Mouse (Mus musculus) liver, postnatal 0 days (tissue): Measurements from ENCODE around the gene Jpt2.
"Not testable (repeated sequence)": the region's sequence is repeated elsewhere in the genome, so short reads cannot be mapped to it uniquely, and the experiment has no call there.

Experiments used
- CTCF ChIP-seq: sonication (generic); IDR thresholded peaks from 2 replicates; pipeline ENCODE4 v1.5.1; 2016; ENCODE audit warnings: antibody characterized with exemption, low read depth
- EP300 ChIP-seq: IDR thresholded peaks from 2 replicates; pipeline ENCODE4 v1.6.1; 2016; ENCODE audit warnings: antibody characterized with exemption, low read depth, mild to moderate bottlenecking

DNA sequence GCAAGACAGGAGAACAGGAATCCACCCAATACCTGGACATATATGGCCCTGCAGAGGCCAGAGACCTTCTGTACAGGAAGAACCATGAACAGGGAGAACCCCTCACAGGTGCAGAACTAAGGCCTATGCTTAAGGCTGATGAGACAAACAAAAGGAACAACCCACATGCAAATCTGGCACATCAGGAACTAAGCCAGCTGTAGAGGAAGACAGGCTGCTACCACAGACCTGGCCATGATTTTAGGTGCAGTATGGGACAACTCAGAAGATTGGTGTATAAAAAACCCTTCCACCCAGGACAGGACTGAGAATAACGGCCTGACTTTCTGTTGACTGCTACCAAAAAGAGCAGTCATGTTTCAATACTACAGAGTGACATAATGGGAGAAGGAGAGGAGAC is 16.9 kb downstream of the Jpt2 start:
- TF ChIP-seq CTCF, EP300: not testable (repeated sequence)
